Mouse (Mus musculus) forebrain, embryonic 14.5 days (tissue): ENCODE results near the gene Ftl1. TPM values are rescaled to one million over a fixed set of nuclear protein-coding genes. Genes with fewer than 3 reads are reported as not detected.
"Not testable (repeated sequence)": the region's sequence is repeated elsewhere in the genome, so short reads cannot be mapped to it uniquely, and the experiment has no call there.

Experiments
- ATAC-seq: fragments of 200-750 bp; cut with Nextera tagmentation; 2 replicates; pipeline ENCODE4 v1.8.0; 2017; ENCODE audit warnings: mild to moderate bottlenecking, moderate library complexity
- DNase-seq: peaks from one replicate; pipeline ENCODE4 v3.0.0-alpha.2; 2015; ENCODE audit warnings: low spot score
- H3K27ac ChIP-seq: fragments of 300-500 bp; sonication (generic); 2 replicates; pipeline ENCODE4 v1.5.1; 2014; ENCODE audit warnings: low read depth, mild to moderate bottlenecking, control low read depth, low read length, moderate library complexity
- H3K27me3 ChIP-seq: fragments of 300-500 bp; sonication (generic); replicated peaks from 2 replicates; pipeline ENCODE4 v1.6.1; 2014; ENCODE audit warnings: low read length, control low read depth, mixed read lengths; ENCODE audit not compliant: control insufficient read depth, insufficient read depth
- H3K36me3 ChIP-seq: fragments of 300-500 bp; sonication (generic); 2 replicates; pipeline ENCODE4 v1.6.1; 2014; ENCODE audit warnings: low read length, control low read depth; ENCODE audit not compliant: control insufficient read depth, insufficient read depth
- H3K4me1 ChIP-seq: fragments of 300-500 bp; sonication (generic); 2 replicates; pipeline ENCODE4 v1.6.1; 2014; ENCODE audit warnings: antibody characterized with exemption, low read length, control low read depth; ENCODE audit not compliant: control insufficient read depth, insufficient read depth
- H3K4me2 ChIP-seq: fragments of 300-500 bp; sonication (generic); 2 replicates; pipeline ENCODE4 v1.6.1; 2014; ENCODE audit warnings: mild to moderate bottlenecking, control low read depth, low read length
- H3K4me3 ChIP-seq: fragments of 300-500 bp; sonication (generic); 2 replicates; pipeline ENCODE4 v1.5.1; 2014; ENCODE audit warnings: low read depth, low read length, control low read depth
- H3K9ac ChIP-seq: fragments of 300-500 bp; sonication (generic); 2 replicates; pipeline ENCODE4 v1.6.1; 2014; ENCODE audit warnings: mild to moderate bottlenecking, low read length, control low read depth, moderate library complexity
- H3K9me3 ChIP-seq: fragments of 300-500 bp; sonication (generic); replicated peaks from 2 replicates; pipeline ENCODE4 v1.6.1; 2016; ENCODE audit warnings: low read length, control low read depth, mixed read lengths; ENCODE audit not compliant: control insufficient read depth
- WGBS: fragments of 180-500 bp; shearing (Covaris S2); extraction: QIAGEN DNeasy Blood & Tissue Kit; methylation state at CpG from one replicate; pipeline ENCODE4 v1.1.7; 2014; 5-methylcytosine and 5-hydroxymethylcytosine counted together
- polyA plus RNA-seq: library from polyadenylated mRNA; unstranded; fragments of >200 nt; fragmentation: Nextera tagmentation; extraction: Ambion mirVana; gene quantifications from 2 replicates; pipeline ENCODE4 v1.2.1, GENCODE M21; 2014

Gene Ftl1
- polyA plus RNA-seq, 1 experiment from 2014 or later, result 6,800 TPM

GRCm38 (mm10) chr7:45490822-45491221 lies 31.1 kb upstream of the Ftl1 start:
- no peak overlapping the region for H3K9ac ChIP-seq
- H3K4me2 ChIP-seq, result no peak overlapping the region
- H3K4me1 ChIP-seq, result no peaks in the 10 kb centered on the region; the same call in 1 of the 2 replicates
- H3K27me3 ChIP-seq, result no peaks in the 10 kb centered on the region
- H3K4me3 ChIP-seq, result no peak overlapping the region
- no peak for DNase-seq
- no peaks in the 10 kb centered on the region for H3K9me3 ChIP-seq
- 0 out of 2 replicates have a peak, but pooled peaks have one; percentile 19 for ATAC-seq
- H3K36me3 ChIP-seq, result peaks cover 38% of the 10 kb centered on the region
- 58% methylated on average over 9 of the region's 9 CpGs for WGBS
- no peak overlapping the region for H3K27ac ChIP-seq

GRCm38 (mm10) chr7:45489578-45489977 lies 29.9 kb upstream of the Ftl1 start:
- H3K9ac ChIP-seq, result no peak overlapping the region
- H3K9me3 ChIP-seq, result no peaks in the 10 kb centered on the region
- no peak overlapping the region for H3K27ac ChIP-seq
- peaks cover 26% of the 10 kb centered on the region for H3K36me3 ChIP-seq
- ATAC-seq, result no peak
- H3K4me1 ChIP-seq, result no peaks in the 10 kb centered on the region; the same call in 1 of the 2 replicates
- DNase-seq, result no peak
- H3K27me3 ChIP-seq, result no peaks in the 10 kb centered on the region
- H3K4me2 ChIP-seq, result no peak overlapping the region
- no peak overlapping the region for H3K4me3 ChIP-seq
- whole genome bisulfite sequencing, result 89% methylated on average over 7 of the region's 7 CpGs

GRCm38 (mm10) chr7:45488293-45489204 lies 28.9 kb upstream of the Ftl1 start, which contains the start of gene Dhdh:
TSS of gene Dhdh (minus strand) at chr7:45488805.
- 7% methylated on average over 37 of the region's 38 CpGs for WGBS
- DNase-seq (peak; percentile 36), ATAC-seq (peak; percentile 69)
- Histone ChIP-seq H3K27ac (peak within 1 kb of the TSS; percentile 46), H3K4me2 (peak within 1 kb of the TSS; percentile 63), H3K36me3 (peaks cover 16% of the 10 kb centered on the region), H3K4me1 (no peaks in the 10 kb centered on the region; the same call in 1 of the 2 replicates), H3K9me3 (no peaks in the 10 kb centered on the region), H3K4me3 (peak within 1 kb of the TSS; percentile 38), H3K9ac (peak within 1 kb of the TSS; percentile 68), H3K27me3 (no peaks in the 10 kb centered on the region)

GRCm38 (mm10) chr7:45487861-45488292 lies 28.2 kb upstream of the Ftl1 start:
- H3K9me3 ChIP-seq, result no peaks in the 10 kb centered on the region

GRCm38 (mm10) chr7:45486761-45487415 lies 27.2 kb upstream of the Ftl1 start, which contains the start of gene Gm45808:
TSS of gene Gm45808 (minus strand) at chr7:45486811.
- H3K27me3 ChIP-seq, result no peaks in the 10 kb centered on the region
- DNase-seq (no peak), ATAC-seq (no peak)
- no peak within 1 kb of the TSS for H3K9ac ChIP-seq
- peaks cover under 1% of the 10 kb centered on the region; the same call in 1 of the 2 replicates for H3K36me3 ChIP-seq
- no peaks in the 10 kb centered on the region for H3K9me3 ChIP-seq
- no peak within 1 kb of the TSS for H3K27ac ChIP-seq
- WGBS, result 77% methylated on average over 12 of the region's 12 CpGs
- no peak within 1 kb of the TSS for H3K4me3 ChIP-seq
- no peaks in the 10 kb centered on the region; the same call in 1 of the 2 replicates for H3K4me1 ChIP-seq
- no peak within 1 kb of the TSS for H3K4me2 ChIP-seq

More at GRCm38 (mm10) chr7:45487861-45488292, 28.2 kb upstream of the Ftl1 start:
- peak overlapping the region; percentile 68 for H3K9ac ChIP-seq
- DNase-seq, result peak; percentile 27
- peak overlapping the region; percentile 38 for H3K4me3 ChIP-seq
- peaks cover 9% of the 10 kb centered on the region; the same call in 1 of the 2 replicates for H3K36me3 ChIP-seq
- whole genome bisulfite sequencing, result 16% methylated on average over 11 of the region's 11 CpGs
- H3K4me2 ChIP-seq, result peak overlapping the region; percentile 63
- H3K4me1 ChIP-seq, result no peaks in the 10 kb centered on the region; the same call in 1 of the 2 replicates
- peak overlapping the region; percentile 46 for H3K27ac ChIP-seq
- peak; percentile 53 for ATAC-seq
- H3K27me3 ChIP-seq, result no peaks in the 10 kb centered on the region

- Histone ChIP-seq H3K4me1 (no peaks in the 10 kb centered on the region; the same call in 1 of the 2 replicates), H3K9me3 (no peaks in the 10 kb centered on the region), H3K27ac (no peak overlapping the region), H3K4me2 (no peak overlapping the region), H3K4me3 (no peak overlapping the region), H3K9ac (no peak overlapping the region), H3K27me3 (no peaks in the 10 kb centered on the region), H3K36me3 (no peaks in the 10 kb centered on the region)
- ATAC-seq (no peak), DNase-seq (no peak)
- 80% methylated on average over 7 of the region's 7 CpGs for WGBS
These were observed 26.5 kb upstream of the Ftl1 start for GRCm38 (mm10) chr7:45486158-45486557.

- 95% methylated on average over 5 of the region's 5 CpGs for WGBS
- ATAC-seq, result not testable (repeated sequence)
These were observed 25.3 kb upstream of the Ftl1 start for GRCm38 (mm10) chr7:45484985-45485384.

GRCm38 (mm10) chr7:45482166-45482565 lies 22.5 kb upstream of the Ftl1 start:
- no peak overlapping the region for H3K27ac ChIP-seq
- ATAC-seq (no peak), DNase-seq (no peak)
- no peak overlapping the region for H3K4me2 ChIP-seq
- WGBS, result 97% methylated on average over 1 of the region's 1 CpGs
- no peak overlapping the region for H3K4me3 ChIP-seq
- no peaks in the 10 kb centered on the region for H3K4me1 ChIP-seq
- H3K27me3 ChIP-seq, result no peaks in the 10 kb centered on the region
- H3K9ac ChIP-seq, result no peak overlapping the region
- no peaks in the 10 kb centered on the region for H3K9me3 ChIP-seq
- H3K36me3 ChIP-seq, result no peaks in the 10 kb centered on the region

More at GRCm38 (mm10) chr7:45484985-45485384, 25.3 kb upstream of the Ftl1 start:
- not testable (repeated sequence) for H3K4me1 ChIP-seq, H3K4me3 ChIP-seq, H3K36me3 ChIP-seq, H3K27me3 ChIP-seq, H3K27ac ChIP-seq, DNase-seq, H3K9ac ChIP-seq, H3K9me3 ChIP-seq, H3K4me2 ChIP-seq
